Mouse (Mus musculus): Measurements from ENCODE around the gene Efcab9.

Gene Efcab9

GRCm38 (mm10) chr11:32531871-32532764, at the start of gene Efcab9:
TSS of gene Efcab9 (minus strand) at chr11:32532081.
- DNase-seq (ENCODE audit: low read depth, low spot score), result peak; percentile 46

GRCm38 (mm10) chr11:32581031-32581430, 49.1 kb upstream of the Efcab9 start:
- DNase-seq (ENCODE audit: low read depth, low spot score), result no peak

GRCm38 (mm10) chr11:32580305-32580947, 48.5 kb upstream of the Efcab9 start:
- peak; percentile 56 for DNase-seq (ENCODE audit: low read depth, low spot score)

GRCm38 (mm10) chr11:32576760-32577050, 44.8 kb upstream of the Efcab9 start:
- no peak for DNase-seq (ENCODE audit: low read depth, low spot score)

- no peak for DNase-seq (ENCODE audit: low read depth, low spot score)
Observed at GRCm38 (mm10) chr11:32575964-32576759, 44.3 kb upstream of the Efcab9 start.

- DNase-seq (ENCODE audit: low read depth, low spot score), result peak; percentile 87
Observed at GRCm38 (mm10) chr11:32573669-32574068, 41.8 kb upstream of the Efcab9 start.

- no peak for DNase-seq (ENCODE audit: low read depth, low spot score)
Observed at GRCm38 (mm10) chr11:32571103-32571502, 39.2 kb upstream of the Efcab9 start.

- no peak for DNase-seq (ENCODE audit: low read depth, low spot score)
Observed at GRCm38 (mm10) chr11:32568637-32569293, 36.9 kb upstream of the Efcab9 start.

- no peak for DNase-seq (ENCODE audit: low read depth, low spot score)
Observed at GRCm38 (mm10) chr11:32568060-32568459, 36.2 kb upstream of the Efcab9 start.

- no peak for DNase-seq (ENCODE audit: low read depth, low spot score)
Observed at GRCm38 (mm10) chr11:32567000-32567855, 35.3 kb upstream of the Efcab9 start.

- no peak for DNase-seq (ENCODE audit: low read depth, low spot score)
Observed at GRCm38 (mm10) chr11:32566184-32566583, 34.3 kb upstream of the Efcab9 start.

GRCm38 (mm10) chr11:32565088-32565487, 33.2 kb upstream of the Efcab9 start:
- DNase-seq (ENCODE audit: low read depth, low spot score), result no peak

- no peak for DNase-seq (ENCODE audit: low read depth, low spot score)
Observed at GRCm38 (mm10) chr11:32564629-32565028, 32.7 kb upstream of the Efcab9 start.

GRCm38 (mm10) chr11:32563660-32564059, 31.8 kb upstream of the Efcab9 start:
- no peak for DNase-seq (ENCODE audit: low read depth, low spot score)

GRCm38 (mm10) chr11:32562706-32563105, 30.8 kb upstream of the Efcab9 start:
- no peak for DNase-seq (ENCODE audit: low read depth, low spot score)

- DNase-seq (ENCODE audit: low read depth, low spot score), result no peak
Observed at GRCm38 (mm10) chr11:32561465-32562355, 29.8 kb upstream of the Efcab9 start.

GRCm38 (mm10) chr11:32560015-32560770, 28.3 kb upstream of the Efcab9 start:
- no peak for DNase-seq (ENCODE audit: low read depth, low spot score)

GRCm38 (mm10) chr11:32558677-32559076, 26.8 kb upstream of the Efcab9 start:
- DNase-seq (ENCODE audit: low read depth, low spot score), result no peak

- no peak for DNase-seq (ENCODE audit: low read depth, low spot score)
Observed at GRCm38 (mm10) chr11:32558026-32558425, 26.1 kb upstream of the Efcab9 start.

Measured in brain, adult 2 months (tissue).